Mouse (Mus musculus) liver, embryonic 11.5 days (tissue): ENCODE data around the gene Helz. TPM values are rescaled to one million over a fixed set of nuclear protein-coding genes. Genes with fewer than 3 reads are reported as not detected.

Experiments used
- ATAC-seq: fragments of 200-750 bp; cut with Nextera tagmentation; replicated peaks from 2 replicates; pipeline ENCODE4 v1.8.0; 2017; ENCODE audit warnings: moderate number of reproducible peaks, mild to moderate bottlenecking, moderate TSS enrichment, moderate library complexity; ENCODE audit not compliant: low FRiP score
- DNase-seq: peaks from one replicate; pipeline ENCODE4 v3.0.0-alpha.2; 2017; ENCODE audit warnings: low spot score
- H3K27ac ChIP-seq: fragments of 300-500 bp; sonication (generic); 2 replicates; pipeline ENCODE4 v1.5.1; 2014; ENCODE audit warnings: mild to moderate bottlenecking, low read depth, low read length, control low read depth
- H3K27me3 ChIP-seq: fragments of 300-500 bp; sonication (generic); replicated peaks from 2 replicates; pipeline ENCODE4 v1.6.1; 2014; ENCODE audit warnings: low read length, mixed read lengths; ENCODE audit not compliant: control insufficient read depth, insufficient read depth
- H3K36me3 ChIP-seq: fragments of 300-500 bp; sonication (generic); 2 replicates; pipeline ENCODE4 v1.6.1; 2014; ENCODE audit warnings: mild to moderate bottlenecking, low read length, moderate library complexity, mixed read lengths; ENCODE audit not compliant: control insufficient read depth, insufficient read depth
- H3K4me1 ChIP-seq: fragments of 300-500 bp; sonication (generic); replicated peaks from 2 replicates; pipeline ENCODE4 v1.6.1; 2014; ENCODE audit warnings: low read length, mixed read lengths; ENCODE audit not compliant: control insufficient read depth, insufficient read depth
- H3K4me2 ChIP-seq: fragments of 300-500 bp; sonication (generic); 2 replicates; pipeline ENCODE4 v1.6.1; 2014; ENCODE audit warnings: mild to moderate bottlenecking, control low read depth, moderate library complexity
- H3K4me3 ChIP-seq: fragments of 300-500 bp; sonication (generic); 2 replicates; pipeline ENCODE4 v1.5.1; 2014; ENCODE audit warnings: low read depth, low read length, control low read depth
- H3K9ac ChIP-seq: fragments of 300-500 bp; sonication (generic); 2 replicates; pipeline ENCODE4 v1.6.1; 2014; ENCODE audit warnings: low read depth, low read length, control low read depth
- H3K9me3 ChIP-seq: fragments of 300-500 bp; sonication (generic); 2 replicates; pipeline ENCODE4 v1.6.1; 2016; ENCODE audit warnings: low read length, inconsistent platforms, mixed read lengths; ENCODE audit not compliant: control insufficient read depth
- WGBS: fragments of 180-500 bp; shearing (Covaris S2); extraction: QIAGEN DNeasy Blood & Tissue Kit; methylation state at CpG from one replicate; pipeline ENCODE4 v1.1.7; 2014; 5-methylcytosine and 5-hydroxymethylcytosine counted together
- polyA plus RNA-seq: library from polyadenylated mRNA; unstranded; fragments of >200 nt; fragmentation: Nextera tagmentation; extraction: Ambion mirVana; gene quantifications from 2 replicates; pipeline ENCODE4 v1.2.1, GENCODE M21; 2014

The Helz gene
- polyA plus RNA-seq, 1 experiment from 2014 or later = 19.9 TPM

- 93% methylated on average over 4 of the region's 4 CpGs for WGBS
- Histone ChIP-seq H3K4me3 (no peak overlapping the region), H3K9me3 (no peaks in the 10 kb centered on the region), H3K4me2 (no peak overlapping the region), H3K36me3 (peaks cover 26% of the 10 kb centered on the region; the same call in 1 of the 2 replicates), H3K9ac (no peak overlapping the region), H3K4me1 (no peaks in the 10 kb centered on the region), H3K27ac (no peak overlapping the region), H3K27me3 (no peaks in the 10 kb centered on the region)
- no peak for DNase-seq
- no peak for ATAC-seq
These were observed 112.7 kb downstream of the Helz start for GRCm38 (mm10) chr11:107660452-107660851.

GRCm38 (mm10) chr11:107662666-107663065 lies 114.9 kb downstream of the Helz start:
- Histone ChIP-seq H3K4me3 (no peak overlapping the region), H3K9me3 (no peaks in the 10 kb centered on the region), H3K27me3 (no peaks in the 10 kb centered on the region), H3K9ac (no peak overlapping the region), H3K4me1 (no peaks in the 10 kb centered on the region), H3K4me2 (no peak overlapping the region), H3K27ac (no peak overlapping the region), H3K36me3 (peaks cover 21% of the 10 kb centered on the region; the same call in 1 of the 2 replicates)
- DNase-seq (no peak), ATAC-seq (no peak)
- WGBS = 91% methylated on average over 5 of the region's 5 CpGs

GRCm38 (mm10) chr11:107667542-107667941 lies 119.8 kb downstream of the Helz start:
- H3K4me3 ChIP-seq = no peak overlapping the region
- no peaks in the 10 kb centered on the region for H3K9me3 ChIP-seq
- 76% methylated on average over 2 of the region's 2 CpGs for WGBS
- no peak overlapping the region for H3K4me2 ChIP-seq
- H3K4me1 ChIP-seq = no peaks in the 10 kb centered on the region
- H3K36me3 ChIP-seq = peaks cover 34% of the 10 kb centered on the region
- DNase-seq (no peak), ATAC-seq (no peak)
- no peaks in the 10 kb centered on the region for H3K27me3 ChIP-seq
- H3K27ac ChIP-seq = no peak overlapping the region
- H3K9ac ChIP-seq = no peak overlapping the region

- Histone ChIP-seq H3K4me3 (no peak overlapping the region), H3K27ac (no peak overlapping the region), H3K9me3 (no peaks in the 10 kb centered on the region), H3K36me3 (peaks cover 33% of the 10 kb centered on the region), H3K4me1 (no peaks in the 10 kb centered on the region), H3K27me3 (no peaks in the 10 kb centered on the region), H3K4me2 (no peak overlapping the region), H3K9ac (no peak overlapping the region)
- WGBS = 91% methylated on average over 6 of the region's 6 CpGs
- no peak for ATAC-seq
- no peak for DNase-seq
These were observed 120.5 kb downstream of the Helz start for GRCm38 (mm10) chr11:107668223-107668622.

GRCm38 (mm10) chr11:107668977-107669376 lies 121.2 kb downstream of the Helz start:
- H3K9ac ChIP-seq = no peak overlapping the region
- 85% methylated on average over 4 of the region's 4 CpGs for WGBS
- H3K36me3 ChIP-seq = peaks cover 30% of the 10 kb centered on the region
- no peak overlapping the region for H3K4me2 ChIP-seq
- no peak overlapping the region for H3K4me3 ChIP-seq
- no peak for ATAC-seq
- DNase-seq = no peak
- no peaks in the 10 kb centered on the region for H3K27me3 ChIP-seq
- H3K27ac ChIP-seq = no peak overlapping the region
- H3K9me3 ChIP-seq = no peaks in the 10 kb centered on the region
- no peaks in the 10 kb centered on the region for H3K4me1 ChIP-seq

GRCm38 (mm10) chr11:107674006-107674405 lies 126.3 kb downstream of the Helz start:
- Histone ChIP-seq H3K27me3 (no peaks in the 10 kb centered on the region), H3K4me2 (no peak overlapping the region), H3K4me1 (no peaks in the 10 kb centered on the region), H3K9me3 (no peaks in the 10 kb centered on the region), H3K4me3 (no peak overlapping the region), H3K9ac (no peak overlapping the region), H3K36me3 (peaks cover 30% of the 10 kb centered on the region), H3K27ac (no peak overlapping the region)
- no peak for ATAC-seq
- DNase-seq = no peak
- 83% methylated on average over 5 of the region's 5 CpGs for WGBS

GRCm38 (mm10) chr11:107674601-107675000 lies 126.9 kb downstream of the Helz start:
- Histone ChIP-seq H3K9me3 (no peaks in the 10 kb centered on the region), H3K4me3 (no peak overlapping the region), H3K27me3 (no peaks in the 10 kb centered on the region), H3K4me2 (no peak overlapping the region), H3K36me3 (peaks cover 27% of the 10 kb centered on the region), H3K4me1 (no peaks in the 10 kb centered on the region), H3K9ac (no peak overlapping the region), H3K27ac (no peak overlapping the region)
- WGBS = 88% methylated on average over 8 of the region's 8 CpGs
- no peak for DNase-seq
- ATAC-seq = no peak

- Histone ChIP-seq H3K4me1 (no peaks in the 10 kb centered on the region), H3K36me3 (peaks cover 23% of the 10 kb centered on the region), H3K27me3 (no peaks in the 10 kb centered on the region), H3K9ac (no peak overlapping the region), H3K4me3 (no peak overlapping the region), H3K27ac (no peak overlapping the region), H3K9me3 (no peaks in the 10 kb centered on the region), H3K4me2 (no peak overlapping the region)
- DNase-seq = no peak
- no peak for ATAC-seq
- WGBS = 92% methylated on average over 10 of the region's 10 CpGs
These were observed 127.5 kb downstream of the Helz start for GRCm38 (mm10) chr11:107675246-107675645.

- Histone ChIP-seq H3K9me3 (no peaks in the 10 kb centered on the region), H3K27ac (no peak overlapping the region), H3K9ac (no peak overlapping the region), H3K4me2 (no peak overlapping the region), H3K27me3 (no peaks in the 10 kb centered on the region), H3K36me3 (peaks cover 15% of the 10 kb centered on the region), H3K4me1 (no peaks in the 10 kb centered on the region), H3K4me3 (no peak overlapping the region)
- no peak for DNase-seq
- no peak for ATAC-seq
- WGBS = 78% methylated on average over 17 of the region's 17 CpGs
These were observed 128.6 kb downstream of the Helz start for GRCm38 (mm10) chr11:107676207-107676940.
